Mouse (Mus musculus) hindbrain, embryonic 16.5 days (tissue): ENCODE measurements around the gene Apbb1. TPM values are rescaled to one million over a fixed set of nuclear protein-coding genes. Genes with fewer than 3 reads are reported as not detected.
A peak's percentile ranks its signal among the peaks of the same experiment; 100 is the strongest.

Experiments
- ATAC-seq: fragments of 200-750 bp; cut with Nextera tagmentation; 2 replicates; pipeline ENCODE4 v1.8.0; 2017; ENCODE audit warnings: moderate TSS enrichment, moderate library complexity
- H3K27ac ChIP-seq: fragments of 300-500 bp; sonication (generic); 2 replicates; pipeline ENCODE4 v1.5.1; 2014; ENCODE audit warnings: low read depth, mild to moderate bottlenecking, control low read depth, low read length, moderate library complexity
- H3K27me3 ChIP-seq: fragments of 300-500 bp; sonication (generic); replicated peaks from 2 replicates; pipeline ENCODE4 v1.6.1; 2014; ENCODE audit warnings: low read length; ENCODE audit not compliant: control insufficient read depth, insufficient read depth
- H3K36me3 ChIP-seq: fragments of 300-500 bp; sonication (generic); 2 replicates; pipeline ENCODE4 v1.6.1; 2014; ENCODE audit warnings: mild to moderate bottlenecking, low read length, moderate library complexity, mixed read lengths; ENCODE audit not compliant: control insufficient read depth, insufficient read depth
- H3K4me1 ChIP-seq: fragments of 300-500 bp; sonication (generic); 2 replicates; pipeline ENCODE4 v1.6.1; 2014; ENCODE audit warnings: low read depth, low read length; ENCODE audit not compliant: control insufficient read depth, insufficient read depth
- H3K4me2 ChIP-seq: fragments of 300-500 bp; sonication (generic); 2 replicates; pipeline ENCODE4 v1.6.1; 2014; ENCODE audit warnings: mild to moderate bottlenecking, low read length, control low read depth, moderate library complexity
- H3K4me3 ChIP-seq: fragments of 300-500 bp; sonication (generic); 2 replicates; pipeline ENCODE4 v1.5.1; 2014; ENCODE audit warnings: mild to moderate bottlenecking, low read length, control low read depth, moderate library complexity
- H3K9ac ChIP-seq: fragments of 300-500 bp; sonication (generic); 2 replicates; pipeline ENCODE4 v1.6.1; 2014; ENCODE audit warnings: low read depth, mild to moderate bottlenecking, control low read depth, low read length, moderate library complexity
- H3K9me3 ChIP-seq: fragments of 300-500 bp; sonication (generic); 2 replicates; pipeline ENCODE4 v1.6.1; 2014; ENCODE audit warnings: mild to moderate bottlenecking, low read length, moderate library complexity; ENCODE audit not compliant: control insufficient read depth
- WGBS: fragments of 180-500 bp; shearing (Covaris S2); extraction: QIAGEN DNeasy Blood & Tissue Kit; methylation state at CpG from one replicate; pipeline ENCODE4 v1.1.7; 2014; 5-methylcytosine and 5-hydroxymethylcytosine counted together
- polyA plus RNA-seq: library from polyadenylated mRNA; unstranded; fragments of >200 nt; fragmentation: Nextera tagmentation; extraction: Ambion mirVana; gene quantifications from 2 replicates; pipeline ENCODE4 v1.2.1, GENCODE M21; 2015

Apbb1 gene
- polyA plus RNA-seq, 1 experiment from 2014 or later: 354 TPM

DNA sequence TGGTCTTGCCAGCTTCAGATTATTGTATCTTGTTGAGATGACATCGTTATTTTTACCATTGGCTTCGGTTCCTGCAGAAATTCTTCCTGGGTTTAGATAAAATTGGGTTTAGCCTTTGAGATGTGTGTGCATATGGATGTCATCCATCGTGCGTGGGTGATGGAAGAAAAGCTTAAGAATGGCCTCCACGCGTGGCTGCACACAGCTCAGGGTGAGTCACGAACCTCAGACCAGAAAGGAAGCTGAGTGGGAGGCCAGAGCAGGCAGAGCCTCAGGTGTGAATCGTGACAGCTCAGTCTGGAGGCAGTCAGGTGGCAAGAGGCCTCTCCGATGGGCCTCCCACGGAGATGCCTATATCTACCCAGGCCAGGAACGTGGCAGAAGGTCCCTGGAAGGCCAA lies 62.1 kb downstream of the Apbb1 start:
- Histone ChIP-seq H3K27me3 (no peaks in the 10 kb centered on the region), H3K27ac (no peak overlapping the region), H3K9ac (no peak overlapping the region), H3K36me3 (no peaks in the 10 kb centered on the region), H3K4me1 (peaks cover 2% of the 10 kb centered on the region; the same call in 1 of the 2 replicates), H3K4me3 (no peak overlapping the region), H3K4me2 (no peak overlapping the region), H3K9me3 (no peaks in the 10 kb centered on the region)
- 73% methylated on average over 11 of the region's 11 CpGs for WGBS
- ATAC-seq: no peak

DNA sequence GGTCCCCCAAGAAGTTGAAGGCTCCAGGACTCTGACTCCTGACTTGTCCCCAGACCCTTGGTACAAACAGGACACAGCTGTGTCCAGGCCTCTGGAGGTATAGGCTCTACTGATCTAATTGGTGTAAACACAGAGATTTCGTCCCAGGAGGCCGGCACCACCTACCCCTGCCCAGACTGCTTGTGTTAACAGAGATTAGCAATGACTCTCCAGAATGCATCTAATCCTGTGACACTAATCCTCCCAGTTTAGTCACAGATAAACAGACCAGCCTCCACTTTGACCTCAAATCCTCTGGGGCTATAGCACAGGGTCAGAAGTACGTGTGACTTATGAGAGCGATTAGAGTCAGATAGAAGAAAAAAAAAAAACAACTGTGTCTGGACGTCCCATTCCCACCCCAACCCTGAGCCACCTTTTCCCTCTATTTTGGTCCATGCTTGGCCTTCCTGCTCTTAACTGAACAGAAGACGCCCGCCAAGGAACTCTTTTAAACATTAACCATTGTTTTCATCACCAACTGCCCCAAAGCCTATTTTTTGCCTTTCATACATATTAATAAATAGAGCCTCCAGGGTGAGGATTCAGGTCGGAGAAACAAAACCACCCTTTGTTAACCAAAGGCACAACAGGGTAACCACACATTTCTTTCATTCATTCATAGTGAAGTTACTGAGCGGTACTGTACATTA lies 64.6 kb downstream of the Apbb1 start:
- H3K4me1 ChIP-seq: peaks cover 2% of the 10 kb centered on the region
- WGBS: 47% methylated on average over 9 of the region's 9 CpGs
- no peak overlapping the region for H3K27ac ChIP-seq
- H3K27me3 ChIP-seq: no peaks in the 10 kb centered on the region
- no peak overlapping the region for H3K9ac ChIP-seq
- no peak overlapping the region for H3K4me3 ChIP-seq
- no peak for ATAC-seq
- H3K36me3 ChIP-seq: no peaks in the 10 kb centered on the region
- H3K4me2 ChIP-seq: no peak overlapping the region
- no peaks in the 10 kb centered on the region for H3K9me3 ChIP-seq

DNA sequence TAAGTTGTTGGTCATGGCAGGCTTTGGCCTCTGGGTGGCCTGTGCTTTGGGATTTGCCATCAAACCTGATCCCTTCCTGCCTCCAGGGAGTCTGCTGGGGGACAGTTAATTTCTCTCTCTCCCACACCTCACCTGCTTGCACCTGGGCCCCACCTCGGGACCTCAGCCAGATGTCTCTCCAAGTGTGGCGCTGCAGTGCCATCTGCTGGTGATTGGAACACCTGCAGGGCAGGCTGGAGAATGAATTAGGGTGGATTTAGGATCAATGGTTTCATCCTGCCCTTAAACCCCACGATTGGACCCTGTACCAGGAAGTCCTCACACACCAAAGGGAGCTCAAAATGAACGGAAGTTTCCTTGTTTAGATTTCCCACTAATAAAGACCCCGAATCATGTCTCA lies 66.3 kb downstream of the Apbb1 start:
- Histone ChIP-seq H3K36me3 (no peaks in the 10 kb centered on the region), H3K4me3 (no peak overlapping the region), H3K9ac (no peak overlapping the region), H3K4me1 (peaks cover 2% of the 10 kb centered on the region), H3K27ac (no peak overlapping the region), H3K9me3 (no peaks in the 10 kb centered on the region), H3K27me3 (no peaks in the 10 kb centered on the region), H3K4me2 (no peak overlapping the region)
- WGBS: 9% methylated on average over 5 of the region's 5 CpGs
- peak; percentile 46 for ATAC-seq

DNA sequence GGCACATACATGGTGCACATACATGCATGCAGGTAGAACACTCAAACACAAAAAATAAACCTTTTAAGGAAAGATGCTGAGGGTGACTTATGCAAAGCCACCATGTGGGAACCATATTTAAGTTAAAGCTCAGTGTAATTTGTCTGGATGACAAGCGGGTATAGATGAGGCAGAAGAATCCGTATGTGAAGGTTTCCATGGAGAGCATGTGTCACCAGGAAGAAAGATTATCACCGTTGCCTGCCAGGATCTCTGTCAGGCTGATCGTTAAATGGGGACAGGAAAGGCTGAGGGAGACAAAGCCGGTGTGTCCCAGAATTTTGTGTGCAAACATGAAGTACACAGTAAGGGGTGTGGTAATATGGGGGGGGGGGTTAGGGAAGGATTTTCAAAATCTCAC lies 66.9 kb downstream of the Apbb1 start:
- no peak overlapping the region for H3K4me2 ChIP-seq
- no peak overlapping the region for H3K27ac ChIP-seq
- no peaks in the 10 kb centered on the region for H3K27me3 ChIP-seq
- no peaks in the 10 kb centered on the region for H3K9me3 ChIP-seq
- ATAC-seq: peak; percentile 31
- H3K36me3 ChIP-seq: no peaks in the 10 kb centered on the region
- H3K4me3 ChIP-seq: no peak overlapping the region
- H3K4me1 ChIP-seq: peaks cover 2% of the 10 kb centered on the region
- 33% methylated on average over 5 of the region's 5 CpGs for WGBS
- H3K9ac ChIP-seq: no peak overlapping the region

DNA sequence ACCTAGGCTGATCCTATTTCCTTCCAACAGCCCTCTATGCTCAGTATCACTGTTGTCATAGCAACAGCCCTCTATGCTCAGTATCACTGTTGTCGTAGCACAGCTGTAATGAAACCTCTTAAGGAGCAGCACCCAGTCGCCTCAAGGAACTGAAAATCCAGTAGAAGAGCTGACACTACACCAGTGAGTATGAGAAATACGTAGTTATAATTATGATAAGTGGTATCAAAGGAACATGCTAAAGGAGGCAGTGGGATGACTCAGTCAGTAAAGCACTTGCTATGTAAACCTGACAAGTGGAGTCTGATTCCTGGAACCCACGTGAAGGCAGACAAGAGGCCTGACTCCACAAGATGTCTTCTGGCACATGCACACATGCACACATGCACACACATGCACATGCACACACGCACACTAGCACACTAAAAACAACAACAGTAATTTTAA lies 67.6 kb downstream of the Apbb1 start:
- H3K4me2 ChIP-seq: no peak overlapping the region
- H3K27me3 ChIP-seq: no peaks in the 10 kb centered on the region
- peaks cover 2% of the 10 kb centered on the region for H3K4me1 ChIP-seq
- peak; percentile 89 for ATAC-seq
- no peak overlapping the region for H3K9ac ChIP-seq
- H3K9me3 ChIP-seq: no peaks in the 10 kb centered on the region
- 45% methylated on average over 5 of the region's 5 CpGs for WGBS
- no peaks in the 10 kb centered on the region for H3K36me3 ChIP-seq
- H3K27ac ChIP-seq: no peak overlapping the region
- H3K4me3 ChIP-seq: no peak overlapping the region

DNA sequence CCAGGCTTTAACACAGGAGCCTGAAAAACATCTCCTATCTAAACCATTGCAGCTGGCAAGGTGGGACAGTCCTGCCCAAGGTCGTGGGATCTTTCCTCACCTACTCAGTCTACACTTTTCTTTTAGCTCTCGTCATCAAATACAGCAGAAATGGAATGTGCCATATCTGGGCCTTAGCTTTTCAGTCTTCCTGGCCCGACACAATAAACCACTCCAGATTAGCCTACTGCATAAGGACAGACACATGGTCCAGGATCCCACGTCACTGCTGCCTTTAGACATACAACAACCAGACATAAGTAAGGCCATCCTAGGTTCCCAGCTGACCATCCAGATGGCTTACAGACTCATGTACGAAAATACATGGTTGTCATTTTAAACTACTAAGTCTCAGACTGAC lies 71.3 kb downstream of the Apbb1 start:
- H3K4me2 ChIP-seq: no peak overlapping the region
- no peak overlapping the region for H3K9ac ChIP-seq
- H3K36me3 ChIP-seq: no peaks in the 10 kb centered on the region
- WGBS: 92% methylated on average over 5 of the region's 5 CpGs
- peaks cover 2% of the 10 kb centered on the region for H3K4me1 ChIP-seq
- no peak overlapping the region for H3K4me3 ChIP-seq
- H3K27me3 ChIP-seq: no peaks in the 10 kb centered on the region
- H3K27ac ChIP-seq: no peak overlapping the region
- no peak for ATAC-seq
- H3K9me3 ChIP-seq: no peaks in the 10 kb centered on the region

Other genes with a start within 250 kb of the Apbb1 start
- not detected in 2 replicates for gene Olfr690, start 247.5 kb downstream of the Apbb1 start, polyA plus RNA-seq
- 0.18 and 0.44 TPM in 2 replicates for gene Olfr691, start 239.4 kb downstream of the Apbb1 start, polyA plus RNA-seq
- gene Olfr692, start 213.4 kb downstream of the Apbb1 start, polyA plus RNA-seq: not detected in 2 replicates
- not detected in 2 replicates for gene Gm5901, start 206.6 kb downstream of the Apbb1 start, polyA plus RNA-seq
- gene Fam160a2, start 181.6 kb downstream of the Apbb1 start, polyA plus RNA-seq: 43.4 and 43.7 TPM in 2 replicates
- 0.17 TPM in 1 of 2 replicates, not detected in the other for gene Cnga4, start 177.1 kb downstream of the Apbb1 start, polyA plus RNA-seq
- gene Cckbr, start 155.9 kb downstream of the Apbb1 start, polyA plus RNA-seq: 7.7 and 8.1 TPM in 2 replicates
- gene Cavin3, start 99.4 kb downstream of the Apbb1 start, polyA plus RNA-seq: 43.0 TPM in 2 replicates
- gene Smpd1, start 27.3 kb downstream of the Apbb1 start, polyA plus RNA-seq: 110 and 111 TPM in 2 replicates
- 0.18 and 0.20 TPM in 2 replicates for gene Hpx, start 18.5 kb upstream of the Apbb1 start, polyA plus RNA-seq
- 108 and 119 TPM in 2 replicates for gene Trim3, start 51.9 kb upstream of the Apbb1 start, polyA plus RNA-seq
- 145 and 159 TPM in 2 replicates for gene Timm10b, start 58.4 kb upstream of the Apbb1 start, polyA plus RNA-seq
- 85.2 and 91.1 TPM in 2 replicates for gene Arfip2, start 58.8 kb upstream of the Apbb1 start, polyA plus RNA-seq
- gene Gm45799, start 58.9 kb upstream of the Apbb1 start, polyA plus RNA-seq: 7.9 and 9.7 TPM in 2 replicates
- 1.5 and 1.6 TPM in 2 replicates for gene Dnhd1, start 69.2 kb upstream of the Apbb1 start, polyA plus RNA-seq
- gene Ilk, start 154.9 kb upstream of the Apbb1 start, polyA plus RNA-seq: 172 and 211 TPM in 2 replicates
- 26.3 and 26.4 TPM in 2 replicates for gene Rrp8, start 155.7 kb upstream of the Apbb1 start, polyA plus RNA-seq
- 87.5 and 91.0 TPM in 2 replicates for gene Taf10, start 162.7 kb upstream of the Apbb1 start, polyA plus RNA-seq
- 56.1 and 58.1 TPM in 2 replicates for gene Tpp1, start 170.6 kb upstream of the Apbb1 start, polyA plus RNA-seq
- gene Dchs1, start 206.0 kb upstream of the Apbb1 start, polyA plus RNA-seq: 9.8 and 12.3 TPM in 2 replicates
- 204 and 208 TPM in 2 replicates for gene Mrpl17, start 229.4 kb upstream of the Apbb1 start, polyA plus RNA-seq